Mouse (Mus musculus): ENCODE measurements around the gene Twnk.

GRCm38 (mm10) chr19:45007021-45007420 is 1.6 kb downstream of the Twnk start:
- TF ChIP-seq CTCF (IDR thresholded peaks at IDR 0.05; ENCODE audit: insufficient read depth, low read length): no peak
- TF ChIP-seq POLR2A (IDR thresholded peaks at IDR 0.05; ENCODE audit: borderline replicate concordance, extremely low read depth, low read depth, low read length): no peak
